In the genomic region with DNA sequence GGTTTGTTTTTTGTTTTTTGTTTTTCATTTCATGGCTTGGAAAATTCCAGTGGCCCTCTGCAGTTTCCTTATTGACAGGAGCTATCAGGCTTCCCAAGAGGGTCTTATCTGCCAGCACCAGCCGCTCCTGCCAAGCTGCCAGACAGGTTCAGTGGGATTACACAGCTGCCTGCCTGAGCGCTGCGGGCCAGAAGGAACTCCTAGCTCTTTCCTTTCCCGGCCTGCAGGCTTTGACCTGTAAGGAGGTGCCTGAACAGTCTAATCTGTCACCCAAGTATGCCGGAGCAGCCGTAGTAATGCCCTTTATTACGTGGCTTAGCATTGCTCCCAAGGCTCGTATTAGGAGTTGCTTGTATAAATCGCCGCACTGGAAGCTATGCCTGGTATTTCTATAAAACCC, we compare ENCODE assay signal across 8 mouse cellular contexts. TPM values are rescaled to one million over a fixed set of nuclear protein-coding genes. Genes with fewer than 3 reads are reported as not detected.
DNase-seq lines count a peak whose midpoint lies in the region; ATAC-seq and TF ChIP-seq lines count a peak whose summit lies in the region.

No protein-coding gene starts in this region.

- no peak overlapping the region for H3K9ac ChIP-seq in lung, embryonic 16.5 days (ENCODE audit: low read length)
- H3K9ac ChIP-seq in stomach, embryonic 14.5 days (replicated peaks; ENCODE audit: low read depth, low read length): no peak overlapping the region

- H3K27ac ChIP-seq in lung, embryonic 16.5 days (ENCODE audit: low read length): peak overlapping the region; percentile 97
- H3K27ac ChIP-seq in stomach, embryonic 14.5 days (ENCODE audit: low read length): peak overlapping the region; percentile 62; the same call in 1 of the 2 replicates
- H3K27ac ChIP-seq in thymus, adult 2 months (ENCODE audit: control insufficient read depth, insufficient read depth, low read length): no peak overlapping the region

- TF ChIP-seq CTCF in thymus, adult 2 months (IDR thresholded peaks at IDR 0.05; ENCODE audit: borderline replicate concordance, control insufficient read depth, extremely low read depth, insufficient read depth, low read length, poor library complexity): no peak

- H3K36me3 ChIP-seq in lung, embryonic 16.5 days (ENCODE audit: control insufficient read depth, insufficient read depth, low read length): no peaks in the 10 kb centered on the region
- H3K36me3 ChIP-seq in stomach, embryonic 14.5 days (ENCODE audit: control insufficient read depth, insufficient read depth, low read length): no peaks in the 10 kb centered on the region
- H3K36me3 ChIP-seq in thymus, adult 2 months (ENCODE audit: control insufficient read depth, insufficient read depth, low read length): no peaks in the 10 kb centered on the region

- H3K4me1 ChIP-seq in lung, embryonic 16.5 days (replicated peaks; ENCODE audit: control insufficient read depth, insufficient read depth, low read length): peaks cover 36% of the 10 kb centered on the region
- H3K4me1 ChIP-seq in stomach, embryonic 14.5 days (ENCODE audit: control insufficient read depth, insufficient read depth, low read length): peaks cover 12% of the 10 kb centered on the region
- peaks cover 4% of the 10 kb centered on the region; the same call in 1 of the 2 replicates for H3K4me1 ChIP-seq in thymus, adult 2 months (replicated peaks; ENCODE audit: control insufficient read depth, insufficient read depth, low read length)

- H3K4me2 ChIP-seq in lung, embryonic 16.5 days (ENCODE audit: low read depth, low read length): peak overlapping the region; percentile 39
- H3K4me2 ChIP-seq in stomach, embryonic 14.5 days (replicated peaks; ENCODE audit: low read depth, low read length): peak overlapping the region; percentile 28

- H3K4me3 ChIP-seq in lung, embryonic 16.5 days (ENCODE audit: low read length): no peak overlapping the region; the same call in 1 of the 2 replicates
- no peak overlapping the region for H3K4me3 ChIP-seq in stomach, embryonic 14.5 days (ENCODE audit: low read depth, low read length)
- H3K4me3 ChIP-seq in thymus, adult 2 months (ENCODE audit: control insufficient read depth, insufficient read depth, low read length): no peak overlapping the region

- ATAC-seq in lung, embryonic 16.5 days (ENCODE audit: low read depth): peak; percentile 89
- peak; percentile 93 for ATAC-seq in stomach, embryonic 14.5 days (ENCODE audit: insufficient number of reproducible peaks, insufficient read depth, low FRiP score, low read depth)

- no peak for TF ChIP-seq POLR2A in thymus, adult 2 months (IDR thresholded peaks at IDR 0.05; ENCODE audit: control insufficient read depth, extremely low read depth, insufficient read depth, low read length, poor library complexity)

- WGBS in lung, embryonic 16.5 days: 6% methylated on average over 10 of the region's 10 CpGs
- 6% methylated on average over 10 of the region's 10 CpGs for WGBS in stomach, embryonic 14.5 days
- 80% methylated on average over 10 of the region's 10 CpGs for WGBS in thymus, adult 2 months

- no peaks in the 10 kb centered on the region for H3K27me3 ChIP-seq in lung, embryonic 16.5 days (ENCODE audit: control insufficient read depth, insufficient read depth, low read depth, low read length)
- no peaks in the 10 kb centered on the region for H3K27me3 ChIP-seq in stomach, embryonic 14.5 days (ENCODE audit: control insufficient read depth, insufficient read depth, low read length)
- no peaks in the 10 kb centered on the region; the same call in 1 of the 2 replicates for H3K27me3 ChIP-seq in thymus, adult 2 months (ENCODE audit: control insufficient read depth, insufficient read depth, low read length)

- DNase-seq in embryo, embryonic 11 days: peak; percentile 71
- DNase-seq in heart, adult 9 months (ENCODE audit: low spot score in 2 of 2): peak; percentile 57 to 68
- peak; percentile 52 to 57 for DNase-seq in kidney, adult 8-10 months
- DNase-seq in thymus, adult 2 months: no peak
- DNase-seq in spleen, adult 18-20 months: no peak
- DNase-seq in left cerebral cortex, postnatal 10 days (ENCODE audit: extremely low spot score in 1 of 2, low spot score in 2 of 2): no peak

- intact Hi-C loops in left cerebral cortex, postnatal 10 days (cut with DNase I): no loop called here

- H3K9me3 ChIP-seq in lung, embryonic 16.5 days (ENCODE audit: control insufficient read depth, low read length): no peaks in the 10 kb centered on the region
- no peaks in the 10 kb centered on the region for H3K9me3 ChIP-seq in stomach, embryonic 14.5 days (ENCODE audit: control insufficient read depth, low read depth, low read length)

RNA-seq across cellular contexts. Expression of gene Syde2, which starts 23.2 kb away (rescaled TPM):
- 2.4 and 2.5 TPM in 2 replicates for polyA plus RNA-seq in lung, embryonic 16.5 days (2015; fragmentation: Nextera tagmentation; extraction: Ambion mirVana)
- polyA plus RNA-seq in stomach, embryonic 14.5 days (2014; fragmentation: Nextera tagmentation; extraction: Ambion mirVana): 3.1 and 3.8 TPM in 2 replicates
- polyA plus RNA-seq in thymus, adult 2 months (2012; rRNA removed): 3.5 and 4.6 TPM in 2 replicates
- 1 to 10 TPM; 3.1 to 4.3 TPM for total RNA-seq in left cerebral cortex, postnatal 10 days (2021)

RNA-seq across cellular contexts. Expression of gene 2410004B18Rik, which starts 26.7 kb away (rescaled TPM):
- polyA plus RNA-seq in lung, embryonic 16.5 days (2015; fragmentation: Nextera tagmentation; extraction: Ambion mirVana): 44.9 and 46.9 TPM in 2 replicates
- 41.5 and 45.1 TPM in 2 replicates for polyA plus RNA-seq in stomach, embryonic 14.5 days (2014; fragmentation: Nextera tagmentation; extraction: Ambion mirVana)
- 19.2 and 20.6 TPM in 2 replicates for polyA plus RNA-seq in thymus, adult 2 months (2012; rRNA removed)
- total RNA-seq in left cerebral cortex, postnatal 10 days (2021): 10 to 100 TPM; 41.2 to 47.4 TPM

RNA-seq across cellular contexts. Expression of gene Bcl10, which starts 41.9 kb away (rescaled TPM):
- polyA plus RNA-seq in lung, embryonic 16.5 days (2015; fragmentation: Nextera tagmentation; extraction: Ambion mirVana): 51.3 and 52.0 TPM in 2 replicates
- polyA plus RNA-seq in stomach, embryonic 14.5 days (2014; fragmentation: Nextera tagmentation; extraction: Ambion mirVana): 50.0 and 55.6 TPM in 2 replicates
- 17.3 and 21.1 TPM in 2 replicates for polyA plus RNA-seq in thymus, adult 2 months (2012; rRNA removed)
- total RNA-seq in left cerebral cortex, postnatal 10 days (2021): 10 to 100 TPM; 15.8 to 16.2 TPM

Comparison
In these comparisons a context has a peak if more than half of its experiments do, and no peak if none do; other contexts are left out.
1. DNase-seq: peak in embryo, embryonic 11 days (single experiment), heart, adult 9 months (2 of 2) and kidney, adult 8-10 months (2 of 2); none in thymus, adult 2 months (single experiment), spleen, adult 18-20 months (0 of 2) and left cerebral cortex, postnatal 10 days (0 of 2).